Mouse (Mus musculus) testis, adult 2 months (tissue): ENCODE measurements around the gene Hilpda.

Experiments
- CTCF ChIP-seq: fragments of 200-500 bp; IDR thresholded peaks from 2 replicates; pipeline ENCODE4 v1.5.1; 2012; ENCODE audit warnings: low read depth, mild to moderate bottlenecking, inconsistent platforms, low read length, moderate library complexity; ENCODE audit not compliant: control insufficient read depth, insufficient read depth, insufficient replicate concordance
- POLR2A ChIP-seq: fragments of 200-500 bp; IDR thresholded peaks from 2 replicates; pipeline ENCODE4 v1.6.1; 2012; ENCODE audit warnings: low read depth, mild to moderate bottlenecking, inconsistent platforms, low read length, moderate library complexity; ENCODE audit not compliant: control insufficient read depth

DNA sequence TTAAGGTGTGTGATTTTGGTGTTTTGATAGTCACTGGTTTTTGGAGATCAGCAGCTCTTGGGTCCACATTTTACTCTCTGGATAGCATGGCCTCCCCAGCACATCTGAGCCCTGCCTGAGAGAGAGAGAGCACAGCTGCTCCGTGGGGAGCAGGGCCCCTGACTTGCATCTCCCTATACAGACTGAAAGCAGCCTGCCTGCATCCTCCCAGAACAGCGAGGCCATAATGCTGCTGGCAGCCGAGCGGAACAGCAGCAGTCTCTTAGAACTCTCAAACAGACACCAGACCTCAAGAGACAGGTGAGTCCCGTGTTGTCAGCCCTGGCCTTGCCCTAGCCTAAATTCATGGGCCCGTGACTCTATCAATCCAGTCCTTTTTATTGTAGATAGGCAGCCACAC, 15.2 kb downstream of the Hilpda start:
- TF ChIP-seq CTCF (no peak), POLR2A (no peak)
